Mouse (Mus musculus) intestine, embryonic 14.5 days (tissue): ENCODE measurements around the gene Agbl4. TPM values are rescaled to one million over a fixed set of nuclear protein-coding genes. Genes with fewer than 3 reads are reported as not detected.

Experiments
- ATAC-seq: fragments of 200-750 bp; cut with Nextera tagmentation; replicated peaks from 2 replicates; pipeline ENCODE4 v1.8.0; 2017; ENCODE audit warnings: low read depth, moderate number of reproducible peaks, moderate TSS enrichment, moderate library complexity; ENCODE audit not compliant: low FRiP score, low TSS enrichment
- DNase-seq: peaks from one replicate; pipeline ENCODE4 v3.0.0-alpha.2; 2018; ENCODE audit warnings: low spot score
- H3K27ac ChIP-seq: fragments of 300-500 bp; sonication (generic); 2 replicates; pipeline ENCODE4 v1.5.1; 2014; ENCODE audit warnings: low read depth, mild to moderate bottlenecking, control low read depth
- H3K27me3 ChIP-seq: fragments of 300-500 bp; sonication (generic); replicated peaks from 2 replicates; pipeline ENCODE4 v1.6.1; 2014; ENCODE audit warnings: low read length, control low read depth; ENCODE audit not compliant: control insufficient read depth, insufficient read depth
- H3K36me3 ChIP-seq: fragments of 300-500 bp; sonication (generic); 2 replicates; pipeline ENCODE4 v1.6.1; 2014; ENCODE audit warnings: low read length, control low read depth; ENCODE audit not compliant: control insufficient read depth, insufficient read depth
- H3K4me1 ChIP-seq: fragments of 300-500 bp; sonication (generic); replicated peaks from 2 replicates; pipeline ENCODE4 v1.6.1; 2014; ENCODE audit warnings: low read length, control low read depth, mixed read lengths; ENCODE audit not compliant: control insufficient read depth, insufficient read depth
- H3K4me2 ChIP-seq: fragments of 300-500 bp; sonication (generic); 2 replicates; pipeline ENCODE4 v1.6.1; 2014; ENCODE audit warnings: low read length
- H3K4me3 ChIP-seq: fragments of 300-500 bp; sonication (generic); 2 replicates; pipeline ENCODE4 v1.5.1; 2014; ENCODE audit warnings: low read depth, low read length, control low read depth, mixed read lengths
- H3K9ac ChIP-seq: fragments of 300-500 bp; sonication (generic); 2 replicates; pipeline ENCODE4 v1.6.1; 2014; ENCODE audit warnings: mild to moderate bottlenecking, low read length
- H3K9me3 ChIP-seq: fragments of 300-500 bp; sonication (generic); 2 replicates; pipeline ENCODE4 v1.6.1; 2016; ENCODE audit warnings: low read length, control low read depth; ENCODE audit not compliant: control insufficient read depth
- WGBS: fragments of 180-500 bp; shearing (Covaris S2); extraction: QIAGEN DNeasy Blood & Tissue Kit; methylation state at CpG from one replicate; pipeline ENCODE4 v1.1.7; 2014; 5-methylcytosine and 5-hydroxymethylcytosine counted together
- polyA plus RNA-seq: library from polyadenylated mRNA; unstranded; fragments of >200 nt; fragmentation: Nextera tagmentation; extraction: Ambion mirVana; gene quantifications from 2 replicates; pipeline ENCODE4 v1.2.1, GENCODE M21; 2014

The Agbl4 gene
- polyA plus RNA-seq, 1 experiment from 2014 or later: 0.39 TPM

DNA sequence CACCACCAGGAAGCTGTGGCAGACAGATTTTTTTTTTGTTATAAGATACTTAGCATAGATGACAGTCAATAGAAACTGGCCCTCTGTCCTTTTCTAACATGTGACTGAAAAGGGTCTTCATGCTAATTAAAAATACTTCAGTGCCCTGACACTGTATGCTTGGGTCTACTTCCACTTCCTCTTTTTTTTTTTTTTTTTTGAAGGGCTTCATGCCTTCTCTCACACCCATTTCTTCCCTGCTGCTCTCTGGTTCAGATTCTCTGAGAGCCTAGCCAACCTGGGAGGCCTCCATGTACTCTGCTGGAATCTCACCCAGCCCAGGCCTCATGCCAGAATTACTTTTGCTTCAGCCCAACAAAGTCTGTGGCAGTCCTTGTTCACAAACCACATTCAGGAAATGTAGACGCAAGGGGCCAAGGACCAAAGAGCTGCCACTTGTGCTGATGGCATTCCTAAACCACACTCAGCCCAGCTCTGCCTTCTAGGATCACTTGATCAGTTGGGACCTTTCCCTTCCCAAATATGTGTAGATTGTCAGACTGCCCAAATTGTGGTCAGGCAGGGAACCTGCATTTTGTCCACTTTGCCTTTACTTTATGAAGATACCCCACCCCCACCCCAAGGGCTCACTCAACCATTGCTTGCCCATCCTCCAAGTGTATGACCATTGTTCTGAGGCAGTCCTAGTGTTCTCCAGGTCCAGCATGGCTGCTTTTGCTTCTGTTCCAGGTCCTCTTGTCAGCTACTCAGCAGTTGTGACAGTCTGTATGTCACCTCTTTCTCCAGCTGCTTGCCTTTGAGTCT lies 1045.2 kb downstream of the Agbl4 start:
- DNase-seq (peak; percentile 29), ATAC-seq (no peak)
- Histone ChIP-seq H3K4me2 (no peak overlapping the region), H3K4me1 (no peaks in the 10 kb centered on the region), H3K36me3 (peaks cover 12% of the 10 kb centered on the region; the same call in 1 of the 2 replicates), H3K27ac (no peak overlapping the region), H3K9me3 (no peaks in the 10 kb centered on the region), H3K27me3 (no peaks in the 10 kb centered on the region), H3K4me3 (no peak overlapping the region), H3K9ac (no peak overlapping the region)
- WGBS: 89% methylated on average over 1 of the region's 1 CpGs

- H3K27ac ChIP-seq: no peak overlapping the region
- WGBS: 81% methylated on average over 10 of the region's 10 CpGs
- no peaks in the 10 kb centered on the region for H3K27me3 ChIP-seq
- no peak overlapping the region for H3K4me2 ChIP-seq
- ATAC-seq (no peak), DNase-seq (no peak)
- H3K4me1 ChIP-seq: no peaks in the 10 kb centered on the region
- H3K9ac ChIP-seq: no peak overlapping the region
- no peak overlapping the region for H3K4me3 ChIP-seq
- H3K36me3 ChIP-seq: peaks cover 13% of the 10 kb centered on the region
- no peaks in the 10 kb centered on the region for H3K9me3 ChIP-seq
Measured at GRCm38 (mm10) chr4:111443906-111444615, 1046.6 kb downstream of the Agbl4 start.

- no peaks in the 10 kb centered on the region for H3K9me3 ChIP-seq
- DNase-seq (no peak), ATAC-seq (no peak)
- H3K4me3 ChIP-seq: no peak overlapping the region
- 87% methylated on average over 1 of the region's 1 CpGs for WGBS
- no peak overlapping the region for H3K27ac ChIP-seq
- no peak overlapping the region for H3K9ac ChIP-seq
- H3K36me3 ChIP-seq: peaks cover 18% of the 10 kb centered on the region
- H3K4me1 ChIP-seq: peaks cover 2% of the 10 kb centered on the region; the same call in 1 of the 2 replicates
- H3K4me2 ChIP-seq: no peak overlapping the region
- no peaks in the 10 kb centered on the region for H3K27me3 ChIP-seq
Measured at GRCm38 (mm10) chr4:111444616-111445160, 1047.2 kb downstream of the Agbl4 start.

- Histone ChIP-seq H3K4me2 (no peak overlapping the region), H3K9ac (no peak overlapping the region), H3K4me1 (peaks cover 3% of the 10 kb centered on the region; the same call in 1 of the 2 replicates), H3K4me3 (no peak overlapping the region), H3K27ac (no peak overlapping the region), H3K9me3 (no peaks in the 10 kb centered on the region), H3K36me3 (peaks cover 23% of the 10 kb centered on the region), H3K27me3 (no peaks in the 10 kb centered on the region)
- DNase-seq: no peak
- no peak for ATAC-seq
- 76% methylated on average over 3 of the region's 3 CpGs for WGBS
Measured at GRCm38 (mm10) chr4:111447918-111448317, 1050.5 kb downstream of the Agbl4 start.

DNA sequence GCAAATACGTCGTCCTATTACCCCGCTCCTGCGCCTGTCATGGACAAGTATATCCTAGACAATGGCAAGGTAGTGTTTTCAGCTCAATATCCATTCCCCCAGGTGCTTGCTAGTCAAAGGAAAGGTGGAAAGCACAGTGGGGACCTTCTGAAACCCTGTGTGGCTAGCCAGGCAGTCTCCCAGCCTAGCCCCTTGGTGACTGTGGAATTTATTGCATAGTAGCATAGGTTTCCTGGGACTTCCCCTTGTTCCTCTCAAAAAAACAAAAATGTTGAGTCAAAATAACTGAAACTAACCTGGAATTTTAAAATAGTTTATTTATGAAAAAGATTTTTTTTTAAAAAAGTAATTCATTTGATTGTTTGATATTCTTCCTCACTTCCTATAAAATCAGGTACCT lies 1051.1 kb downstream of the Agbl4 start:
- peaks cover 3% of the 10 kb centered on the region; the same call in 1 of the 2 replicates for H3K4me1 ChIP-seq
- no peak overlapping the region for H3K9ac ChIP-seq
- no peak overlapping the region for H3K4me2 ChIP-seq
- no peak overlapping the region for H3K27ac ChIP-seq
- no peak overlapping the region for H3K4me3 ChIP-seq
- H3K9me3 ChIP-seq: no peaks in the 10 kb centered on the region
- H3K27me3 ChIP-seq: no peaks in the 10 kb centered on the region
- no peak for DNase-seq
- no peak for ATAC-seq
- H3K36me3 ChIP-seq: peaks cover 30% of the 10 kb centered on the region
- WGBS: 95% methylated on average over 4 of the region's 4 CpGs

DNA sequence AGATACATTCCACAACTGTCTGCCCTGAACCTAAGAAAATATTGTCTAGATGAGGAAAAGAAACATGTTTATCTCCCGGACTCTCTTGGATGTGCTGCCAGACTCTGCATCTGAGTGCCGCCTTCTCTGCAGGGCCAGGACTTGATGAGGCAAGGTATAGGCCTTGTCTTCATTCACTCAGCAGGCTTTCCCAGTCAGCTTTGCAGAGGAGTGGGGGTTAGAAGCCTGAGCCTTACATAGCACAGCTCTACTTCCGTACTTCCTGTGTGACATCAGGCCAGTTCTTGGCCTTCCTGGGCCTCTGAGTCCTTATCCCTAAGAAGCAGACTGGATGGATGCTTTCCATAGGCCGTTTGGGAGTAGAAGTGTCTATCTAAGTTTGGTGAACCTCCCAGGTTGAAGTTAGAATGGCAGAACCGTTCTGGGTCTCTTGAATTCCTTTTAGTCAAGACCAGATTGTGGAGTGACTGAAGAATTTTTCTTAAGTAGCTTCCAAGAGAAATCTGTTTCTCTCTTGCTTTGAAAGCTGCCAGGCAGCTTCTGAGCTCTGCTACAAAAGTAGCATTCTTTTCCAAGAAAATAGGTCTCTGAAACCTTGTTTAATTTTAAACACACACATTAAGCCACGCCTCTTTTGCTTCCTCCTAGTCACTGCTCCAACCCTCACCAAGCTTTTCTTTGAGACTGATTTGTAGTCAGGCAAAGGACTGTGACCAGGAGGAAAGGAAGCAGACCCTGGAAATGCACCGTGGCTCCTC lies 1052.2 kb downstream of the Agbl4 start:
- Histone ChIP-seq H3K4me3 (no peak overlapping the region), H3K36me3 (peaks cover 40% of the 10 kb centered on the region), H3K9me3 (no peaks in the 10 kb centered on the region), H3K27me3 (no peaks in the 10 kb centered on the region), H3K4me1 (peaks cover 3% of the 10 kb centered on the region; the same call in 1 of the 2 replicates), H3K9ac (no peak overlapping the region), H3K4me2 (no peak overlapping the region), H3K27ac (no peak overlapping the region)
- DNase-seq: no peak
- WGBS: 64% methylated on average over 7 of the region's 7 CpGs
- ATAC-seq: no peak

DNA sequence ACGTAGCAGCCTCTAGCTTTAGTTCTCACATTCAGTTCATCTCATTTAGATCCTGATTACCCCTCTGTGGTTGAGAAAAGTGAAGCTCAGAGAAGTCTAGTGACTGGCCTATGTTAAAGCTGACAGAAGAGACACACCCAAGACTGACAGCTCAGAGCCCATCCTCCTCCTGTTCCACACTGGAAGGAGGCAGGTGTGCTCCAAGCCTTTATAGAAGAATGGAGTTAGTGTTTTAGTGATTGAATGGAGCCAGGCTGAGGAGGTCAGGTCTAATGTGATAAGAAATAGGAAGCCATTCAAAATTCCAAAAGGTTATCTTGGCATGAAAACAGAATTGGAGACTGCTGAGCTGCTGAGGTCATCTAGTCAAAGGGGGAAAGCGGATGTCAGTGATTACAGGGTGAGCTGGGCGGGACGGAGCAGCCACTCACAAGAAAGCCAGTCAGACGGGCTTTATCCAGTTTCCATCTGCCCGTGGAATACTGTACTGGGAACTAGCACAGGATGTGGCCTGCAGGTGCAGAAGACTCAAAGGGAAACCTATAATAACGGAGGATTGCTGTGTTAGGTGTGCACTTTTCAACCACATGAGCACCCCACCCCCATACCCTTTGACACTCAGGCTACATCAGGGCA lies 1053.9 kb downstream of the Agbl4 start:
- DNase-seq (no peak), ATAC-seq (peak; percentile 71)
- H3K27me3 ChIP-seq: no peaks in the 10 kb centered on the region
- WGBS: 68% methylated on average over 7 of the region's 7 CpGs
- H3K4me1 ChIP-seq: peaks cover 3% of the 10 kb centered on the region; the same call in 1 of the 2 replicates
- H3K9ac ChIP-seq: no peak overlapping the region
- H3K9me3 ChIP-seq: no peaks in the 10 kb centered on the region
- peaks cover 56% of the 10 kb centered on the region for H3K36me3 ChIP-seq
- H3K4me2 ChIP-seq: no peak overlapping the region
- no peak overlapping the region for H3K4me3 ChIP-seq
- H3K27ac ChIP-seq: no peak overlapping the region

DNA sequence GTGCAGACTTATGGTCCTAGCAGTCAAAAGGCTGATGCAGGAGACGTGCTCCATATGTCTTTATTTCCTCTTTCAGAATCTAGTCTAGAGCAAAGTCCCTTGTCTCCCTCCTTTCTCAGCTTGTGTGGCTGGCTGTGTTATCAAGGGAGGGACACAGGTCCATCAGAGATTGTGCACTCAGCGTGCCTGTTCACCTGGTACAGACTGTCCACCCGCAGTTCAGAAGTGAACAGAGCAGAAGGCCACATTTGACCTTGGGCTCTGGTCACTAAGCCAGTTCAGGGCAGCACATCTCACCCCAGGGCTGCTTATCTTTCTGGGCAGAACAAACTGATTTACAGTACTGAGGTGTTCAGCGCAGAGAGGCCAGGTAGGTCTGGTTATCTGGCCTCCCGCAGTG lies 1054.7 kb downstream of the Agbl4 start:
- Histone ChIP-seq H3K27ac (no peak overlapping the region), H3K27me3 (no peaks in the 10 kb centered on the region), H3K9me3 (no peaks in the 10 kb centered on the region), H3K4me1 (peaks cover 3% of the 10 kb centered on the region; the same call in 1 of the 2 replicates), H3K36me3 (peaks cover 53% of the 10 kb centered on the region), H3K9ac (no peak overlapping the region), H3K4me3 (no peak overlapping the region), H3K4me2 (no peak overlapping the region)
- 83% methylated on average over 5 of the region's 5 CpGs for WGBS
- DNase-seq (no peak), ATAC-seq (peak; percentile 41; the same call in 1 of the 2 replicates)
